Mouse (Mus musculus): ENCODE measurements around the gene Noto. TPM values are rescaled to one million over a fixed set of nuclear protein-coding genes. Genes with fewer than 3 reads are reported as not detected.

Noto gene
- polyA plus RNA-seq (2011; ENCODE audit: insufficient read depth, insufficient read length, low replicate concordance, missing spikeins) = 2.0 TPM in 1 of 2 replicates, not detected in the other

DNA sequence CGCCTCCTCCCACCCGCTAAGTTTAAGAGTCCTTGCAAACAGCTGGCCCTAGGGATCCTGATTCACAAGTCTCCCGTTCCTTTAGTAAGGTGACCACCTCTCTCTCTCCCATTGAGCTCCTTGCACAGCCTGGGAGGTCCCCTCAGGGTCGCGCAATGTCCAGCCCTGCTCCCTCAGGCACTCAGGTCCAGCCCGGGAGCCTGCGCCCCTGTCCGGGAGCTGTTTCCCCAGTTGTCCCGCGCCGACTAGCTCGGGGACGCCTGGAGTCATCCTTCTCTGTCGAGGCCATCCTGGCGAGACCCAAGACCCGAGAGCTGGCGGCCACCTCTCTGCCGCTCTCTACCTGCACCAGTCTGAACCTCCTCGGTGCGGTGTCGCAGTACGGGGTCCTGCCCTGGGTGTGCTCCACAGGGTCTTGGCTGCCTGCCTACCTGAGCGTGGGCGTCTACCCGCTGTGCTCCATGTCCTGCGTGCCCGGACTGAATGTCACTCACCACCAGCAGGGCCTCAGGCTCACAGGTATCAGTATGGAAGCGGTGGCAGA is at the start of gene Noto:
Gene Noto (plus strand): TSS at position 51 of the 544 bp plus-strand sequence.
- H3K27ac ChIP-seq (ENCODE audit: control insufficient read depth, insufficient read depth, low read depth, low read length, poor library complexity) = no peak within 1 kb of the TSS
- 46% methylated on average over 28 of the region's 28 CpGs for WGBS
- H3K4me1 ChIP-seq (ENCODE audit: control insufficient read depth, insufficient read depth, low read length) = no peaks in the 10 kb centered on the region
- no peak within 1 kb of the TSS for H3K4me3 ChIP-seq (replicated peaks; ENCODE audit: control insufficient read depth, low read depth, low read length)
- TF ChIP-seq POLR2A (IDR thresholded peaks at IDR 0.05; ENCODE audit: borderline replicate concordance, control insufficient read depth, low read depth, low read length) (no peak), CTCF (IDR thresholded peaks at IDR 0.05; ENCODE audit: control insufficient read depth, insufficient read depth, low read length) (no peak)

DNA sequence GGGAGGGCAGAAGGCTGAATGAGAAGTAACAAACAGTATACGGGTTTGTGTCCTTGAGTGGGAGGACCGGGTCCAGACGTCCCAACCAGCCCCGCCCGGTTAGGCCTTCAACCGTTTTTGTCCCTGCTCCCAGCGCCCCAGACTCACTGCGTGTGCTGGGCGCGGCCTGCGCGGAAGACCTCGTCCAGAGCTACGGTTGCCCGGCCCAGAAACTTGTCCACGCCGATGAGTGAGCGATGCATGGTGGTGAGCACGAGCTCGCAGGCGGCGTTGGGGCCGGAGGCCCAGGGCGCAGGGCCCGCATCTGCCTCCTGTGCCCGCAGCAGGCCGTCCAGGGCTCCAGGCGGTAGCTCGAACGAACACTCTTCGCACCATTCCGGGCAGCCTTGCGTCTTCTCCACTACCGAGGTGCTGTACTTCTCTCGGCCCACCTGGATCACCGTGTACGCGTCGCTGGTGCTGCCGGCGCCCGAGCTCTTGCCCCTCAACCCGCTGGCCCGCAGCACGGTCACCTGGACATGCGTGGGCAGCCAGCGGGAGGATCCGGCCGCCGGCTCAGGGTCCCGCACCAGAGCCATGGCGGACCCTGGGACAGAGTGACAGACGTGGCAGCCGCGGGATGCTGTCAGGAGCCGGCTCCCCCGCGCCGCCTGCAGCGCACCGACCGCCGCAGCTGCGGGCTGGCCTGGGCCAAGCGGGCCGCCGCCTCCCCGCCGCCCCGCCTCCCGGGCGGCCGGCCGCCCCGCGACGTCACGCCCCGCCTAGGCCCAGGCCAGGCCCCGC is 49.5 kb upstream of the Noto start, which contains the start of gene Rab11fip5:
Gene Rab11fip5 (minus strand): TSS at position 684 of the 783 bp plus-strand sequence.
- H3K4me3 ChIP-seq (replicated peaks; ENCODE audit: control insufficient read depth, low read depth, low read length) = peak within 1 kb of the TSS; percentile 83
- 1% methylated on average over 80 of the region's 80 CpGs for WGBS
- TF ChIP-seq CTCF (IDR thresholded peaks at IDR 0.05; ENCODE audit: control insufficient read depth, insufficient read depth, low read length) = no peak
- no peak; the same call in 1 of the 2 replicates for TF ChIP-seq POLR2A (IDR thresholded peaks at IDR 0.05; ENCODE audit: borderline replicate concordance, control insufficient read depth, low read depth, low read length)
- peaks cover 2% of the 10 kb centered on the region; the same call in 1 of the 2 replicates for H3K4me1 ChIP-seq (ENCODE audit: control insufficient read depth, insufficient read depth, low read length)
- peak within 1 kb of the TSS; percentile 29; the same call in 1 of the 2 replicates for H3K27ac ChIP-seq (ENCODE audit: control insufficient read depth, insufficient read depth, low read depth, low read length, poor library complexity)

DNA sequence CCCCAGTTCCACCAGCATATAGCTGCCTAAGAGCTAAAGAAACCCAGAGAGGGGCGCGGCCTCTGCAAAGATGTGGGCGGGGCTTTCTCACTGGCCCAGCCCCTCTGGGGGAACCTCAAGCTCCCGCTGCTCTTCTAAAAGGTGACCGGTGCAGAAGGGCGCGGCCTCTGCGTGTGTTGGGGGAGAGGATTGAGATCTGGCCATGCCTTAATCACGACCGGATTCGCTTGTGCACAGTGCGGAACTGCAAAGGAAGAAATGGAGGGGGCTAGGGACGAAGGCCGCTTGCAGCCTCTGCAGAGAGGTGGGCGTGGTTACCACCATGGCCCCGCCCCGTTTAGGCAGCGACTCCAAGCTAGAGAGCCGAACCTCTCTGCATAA is 49.0 kb upstream of the Noto start:
- Histone ChIP-seq H3K27ac (ENCODE audit: control insufficient read depth, insufficient read depth, low read depth, low read length, poor library complexity) (no peak overlapping the region; the same call in 1 of the 2 replicates), H3K4me3 (replicated peaks; ENCODE audit: control insufficient read depth, low read depth, low read length) (peak overlapping the region; percentile 83), H3K4me1 (ENCODE audit: control insufficient read depth, insufficient read depth, low read length) (peaks cover 2% of the 10 kb centered on the region; the same call in 1 of the 2 replicates)
- WGBS = under 1% methylated on average over 19 of the region's 19 CpGs
- TF ChIP-seq CTCF (IDR thresholded peaks at IDR 0.05; ENCODE audit: control insufficient read depth, insufficient read depth, low read length) = no peak
- no peak for TF ChIP-seq POLR2A (IDR thresholded peaks at IDR 0.05; ENCODE audit: borderline replicate concordance, control insufficient read depth, low read depth, low read length)

DNA sequence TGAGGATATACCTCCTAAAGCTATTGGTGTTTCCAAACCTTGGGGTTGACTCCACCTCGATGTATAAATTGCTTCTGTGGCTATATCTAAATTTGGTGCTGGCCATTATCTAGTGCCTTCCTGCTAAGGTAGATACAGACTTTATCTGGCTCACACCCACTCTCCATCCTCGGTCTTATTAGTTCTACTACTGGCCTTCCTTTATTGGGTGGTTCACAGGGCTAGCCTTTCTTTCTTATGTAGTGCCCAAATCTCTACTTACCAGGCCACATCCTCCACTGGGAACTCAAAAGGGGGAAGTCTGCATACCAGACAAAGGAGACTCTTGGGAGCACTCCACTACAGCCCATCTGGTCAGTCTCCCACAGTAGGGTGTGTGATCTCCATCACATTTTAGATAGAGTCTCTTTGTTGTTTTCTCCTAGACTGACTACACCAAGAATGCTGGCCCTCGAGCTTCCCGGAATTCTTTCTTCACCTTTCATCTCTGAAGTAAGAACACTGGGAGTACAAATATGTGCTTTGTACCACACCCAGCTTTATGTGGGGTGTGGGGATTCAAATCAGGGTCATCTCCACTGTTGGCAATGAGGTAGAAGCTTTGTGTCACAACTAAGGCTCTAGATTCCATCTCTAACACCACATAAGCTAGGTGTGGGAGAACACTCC is 46.5 kb upstream of the Noto start:
- H3K27ac ChIP-seq (ENCODE audit: control insufficient read depth, insufficient read depth, low read depth, low read length, poor library complexity) = no peak overlapping the region
- WGBS = 60% methylated on average over 4 of the region's 4 CpGs
- no peak overlapping the region for H3K4me3 ChIP-seq (replicated peaks; ENCODE audit: control insufficient read depth, low read depth, low read length)
- TF ChIP-seq POLR2A (IDR thresholded peaks at IDR 0.05; ENCODE audit: borderline replicate concordance, control insufficient read depth, low read depth, low read length) = no peak
- TF ChIP-seq CTCF (IDR thresholded peaks at IDR 0.05; ENCODE audit: control insufficient read depth, insufficient read depth, low read length) = no peak
- H3K4me1 ChIP-seq (ENCODE audit: control insufficient read depth, insufficient read depth, low read length) = peaks cover 4% of the 10 kb centered on the region; the same call in 1 of the 2 replicates

DNA sequence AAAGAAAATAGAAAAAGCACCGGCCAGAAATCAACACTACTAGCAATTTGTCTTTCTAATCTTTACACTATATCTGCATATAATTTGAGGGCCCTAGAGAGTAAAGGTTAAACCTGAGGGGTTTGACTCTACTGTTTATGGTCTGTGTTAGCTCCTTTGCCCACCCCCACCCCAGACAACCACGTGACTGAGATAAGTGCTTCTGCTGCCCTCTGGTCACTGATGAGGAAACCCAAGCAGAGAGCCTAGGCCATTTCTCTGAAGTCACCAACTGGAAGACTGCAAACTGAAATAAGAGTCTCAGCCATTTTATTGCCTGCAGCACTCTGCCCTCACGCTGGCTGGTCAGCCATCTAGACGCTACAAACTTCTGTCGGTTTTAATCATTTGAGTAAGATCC is 45.8 kb upstream of the Noto start:
- H3K4me1 ChIP-seq (ENCODE audit: control insufficient read depth, insufficient read depth, low read length) = peaks cover 4% of the 10 kb centered on the region; the same call in 1 of the 2 replicates
- H3K4me3 ChIP-seq (replicated peaks; ENCODE audit: control insufficient read depth, low read depth, low read length) = no peak overlapping the region

DNA sequence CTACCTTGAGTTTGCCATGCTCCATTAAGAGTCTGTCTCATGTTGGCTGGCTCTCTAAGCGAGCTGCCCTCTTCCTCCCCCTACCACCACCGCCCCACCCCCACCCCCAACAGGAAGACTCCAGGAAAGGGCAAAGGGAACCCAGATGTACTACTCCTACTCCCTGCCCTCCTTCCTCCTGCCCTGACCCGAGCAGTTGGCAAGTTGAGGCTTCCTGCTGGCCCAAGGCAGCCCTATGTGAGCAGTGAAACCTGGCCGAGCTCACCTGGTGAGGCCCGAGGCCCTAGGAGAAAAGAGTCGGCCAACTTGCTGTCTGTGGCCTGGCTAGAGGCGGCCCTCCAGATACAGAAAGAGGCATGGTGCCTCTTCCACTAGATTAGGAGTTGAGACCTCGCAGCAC is 45.1 kb upstream of the Noto start:
- no peak overlapping the region for H3K4me3 ChIP-seq (replicated peaks; ENCODE audit: control insufficient read depth, low read depth, low read length)
- H3K27ac ChIP-seq (ENCODE audit: control insufficient read depth, insufficient read depth, low read depth, low read length, poor library complexity) = no peak overlapping the region
- TF ChIP-seq POLR2A (IDR thresholded peaks at IDR 0.05; ENCODE audit: borderline replicate concordance, control insufficient read depth, low read depth, low read length) (no peak), CTCF (IDR thresholded peaks at IDR 0.05; ENCODE audit: control insufficient read depth, insufficient read depth, low read length) (no peak)
- peaks cover 3% of the 10 kb centered on the region; the same call in 1 of the 2 replicates for H3K4me1 ChIP-seq (ENCODE audit: control insufficient read depth, insufficient read depth, low read length)
- WGBS = 41% methylated on average over 8 of the region's 8 CpGs

More for the DNA sequence above, 45.8 kb upstream of the Noto start:
- TF ChIP-seq CTCF (IDR thresholded peaks at IDR 0.05; ENCODE audit: control insufficient read depth, insufficient read depth, low read length) (no peak), POLR2A (IDR thresholded peaks at IDR 0.05; ENCODE audit: borderline replicate concordance, control insufficient read depth, low read depth, low read length) (no peak)
- WGBS = 50% methylated on average over 5 of the region's 5 CpGs
- H3K27ac ChIP-seq (ENCODE audit: control insufficient read depth, insufficient read depth, low read depth, low read length, poor library complexity) = no peak overlapping the region

GRCm38 (mm10) chr6:85380201-85380900 is 43.3 kb upstream of the Noto start:
- H3K4me1 ChIP-seq (ENCODE audit: control insufficient read depth, insufficient read depth, low read length) = peaks cover 3% of the 10 kb centered on the region; the same call in 1 of the 2 replicates
- H3K4me3 ChIP-seq (replicated peaks; ENCODE audit: control insufficient read depth, low read depth, low read length) = no peak overlapping the region

More at GRCm38 (mm10) chr6:85380201-85380900, 43.3 kb upstream of the Noto start:
- TF ChIP-seq POLR2A (IDR thresholded peaks at IDR 0.05; ENCODE audit: borderline replicate concordance, control insufficient read depth, low read depth, low read length) (no peak), CTCF (IDR thresholded peaks at IDR 0.05; ENCODE audit: control insufficient read depth, insufficient read depth, low read length) (peak; percentile 73)
- 16% methylated on average over 10 of the region's 10 CpGs for WGBS
- no peak overlapping the region for H3K27ac ChIP-seq (ENCODE audit: control insufficient read depth, insufficient read depth, low read depth, low read length, poor library complexity)
